Mouse (Mus musculus) intestine, embryonic 14.5 days (tissue): Measurements from ENCODE around the gene Ppp1r2. TPM values are rescaled to one million over a fixed set of nuclear protein-coding genes. Genes with fewer than 3 reads are reported as not detected.
A peak's percentile ranks its signal among the peaks of the same experiment; 100 is the strongest.

ENCODE experiments used
- ATAC-seq: fragments of 200-750 bp; cut with Nextera tagmentation; replicated peaks from 2 replicates; pipeline ENCODE4 v1.8.0; 2017; ENCODE audit warnings: low read depth, moderate number of reproducible peaks, moderate TSS enrichment, moderate library complexity; ENCODE audit not compliant: low FRiP score, low TSS enrichment
- DNase-seq: peaks from one replicate; pipeline ENCODE4 v3.0.0-alpha.2; 2018; ENCODE audit warnings: low spot score
- H3K27ac ChIP-seq: fragments of 300-500 bp; sonication (generic); 2 replicates; pipeline ENCODE4 v1.5.1; 2014; ENCODE audit warnings: low read depth, mild to moderate bottlenecking, control low read depth
- H3K27me3 ChIP-seq: fragments of 300-500 bp; sonication (generic); replicated peaks from 2 replicates; pipeline ENCODE4 v1.6.1; 2014; ENCODE audit warnings: low read length, control low read depth; ENCODE audit not compliant: control insufficient read depth, insufficient read depth
- H3K36me3 ChIP-seq: fragments of 300-500 bp; sonication (generic); 2 replicates; pipeline ENCODE4 v1.6.1; 2014; ENCODE audit warnings: low read length, control low read depth; ENCODE audit not compliant: control insufficient read depth, insufficient read depth
- H3K4me1 ChIP-seq: fragments of 300-500 bp; sonication (generic); replicated peaks from 2 replicates; pipeline ENCODE4 v1.6.1; 2014; ENCODE audit warnings: low read length, control low read depth, mixed read lengths; ENCODE audit not compliant: control insufficient read depth, insufficient read depth
- H3K4me2 ChIP-seq: fragments of 300-500 bp; sonication (generic); 2 replicates; pipeline ENCODE4 v1.6.1; 2014; ENCODE audit warnings: low read length
- H3K4me3 ChIP-seq: fragments of 300-500 bp; sonication (generic); 2 replicates; pipeline ENCODE4 v1.5.1; 2014; ENCODE audit warnings: low read depth, low read length, control low read depth, mixed read lengths
- H3K9ac ChIP-seq: fragments of 300-500 bp; sonication (generic); 2 replicates; pipeline ENCODE4 v1.6.1; 2014; ENCODE audit warnings: mild to moderate bottlenecking, low read length
- H3K9me3 ChIP-seq: fragments of 300-500 bp; sonication (generic); 2 replicates; pipeline ENCODE4 v1.6.1; 2016; ENCODE audit warnings: low read length, control low read depth; ENCODE audit not compliant: control insufficient read depth
- WGBS: fragments of 180-500 bp; shearing (Covaris S2); extraction: QIAGEN DNeasy Blood & Tissue Kit; methylation state at CpG from one replicate; pipeline ENCODE4 v1.1.7; 2014; 5-methylcytosine and 5-hydroxymethylcytosine counted together
- polyA plus RNA-seq: library from polyadenylated mRNA; unstranded; fragments of >200 nt; fragmentation: Nextera tagmentation; extraction: Ambion mirVana; gene quantifications from 2 replicates; pipeline ENCODE4 v1.2.1, GENCODE M21; 2014

The Ppp1r2 gene
- polyA plus RNA-seq, 1 experiment from 2014 or later, result 85.2 TPM

DNA sequence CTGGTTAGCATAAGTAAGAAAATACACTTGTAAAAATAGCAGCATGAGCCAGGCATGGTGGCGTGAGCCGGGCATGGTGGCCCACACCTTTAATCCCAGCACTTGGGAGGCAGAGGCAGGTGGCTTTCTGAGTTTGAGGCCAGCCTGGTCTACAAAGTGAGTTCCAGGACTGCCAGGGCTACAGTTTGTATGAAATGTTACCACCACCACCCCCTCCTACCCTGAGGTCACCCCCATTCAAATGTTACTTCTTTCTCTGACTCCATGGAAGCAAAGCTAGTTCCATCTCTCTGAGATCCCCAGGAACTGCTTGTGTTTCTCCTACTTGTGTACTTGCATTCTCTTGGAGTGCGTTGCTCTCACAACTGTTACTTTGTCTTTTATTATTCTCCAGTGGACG, 5.1 kb upstream of the Ppp1r2 start:
- H3K9ac ChIP-seq, result no peak overlapping the region
- no peaks in the 10 kb centered on the region for H3K27me3 ChIP-seq
- ATAC-seq, result no peak
- H3K27ac ChIP-seq, result no peak overlapping the region
- no peak for DNase-seq
- H3K4me1 ChIP-seq, result no peaks in the 10 kb centered on the region; the same call in 1 of the 2 replicates
- no peak overlapping the region for H3K4me2 ChIP-seq
- no peaks in the 10 kb centered on the region for H3K36me3 ChIP-seq
- H3K9me3 ChIP-seq, result no peaks in the 10 kb centered on the region
- no peak overlapping the region for H3K4me3 ChIP-seq
- WGBS, result 84% methylated on average over 4 of the region's 4 CpGs

GRCm38 (mm10) chr16:31278581-31278980, 3.5 kb upstream of the Ppp1r2 start:
- Histone ChIP-seq H3K36me3 (no peaks in the 10 kb centered on the region), H3K4me3 (no peak overlapping the region), H3K27ac (no peak overlapping the region), H3K4me1 (peaks cover under 1% of the 10 kb centered on the region; the same call in 1 of the 2 replicates), H3K27me3 (no peaks in the 10 kb centered on the region), H3K4me2 (no peak overlapping the region), H3K9ac (no peak overlapping the region), H3K9me3 (no peaks in the 10 kb centered on the region)
- WGBS, result 65% methylated on average over 6 of the region's 6 CpGs
- DNase-seq (no peak), ATAC-seq (no peak)

DNA sequence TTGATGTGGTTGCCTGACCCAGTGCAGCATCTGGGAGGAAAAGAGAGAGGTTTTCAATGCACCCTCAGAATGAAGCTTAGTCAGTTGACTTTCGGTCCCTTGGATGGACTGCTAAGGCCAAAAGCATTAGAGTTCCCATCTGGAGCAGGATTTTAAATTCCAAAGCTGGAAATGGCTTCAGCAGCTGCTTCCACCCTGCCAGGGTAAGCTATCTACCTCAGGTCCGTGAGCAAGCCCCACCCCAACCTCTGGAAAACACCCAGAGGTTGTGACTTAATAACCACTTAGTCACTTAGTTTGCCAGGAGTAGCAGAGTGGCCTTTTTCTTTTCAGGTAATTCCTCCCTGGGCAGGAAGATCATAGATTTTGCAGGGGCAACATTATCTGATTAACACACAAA, 3.0 kb upstream of the Ppp1r2 start:
- H3K4me1 ChIP-seq, result peaks cover 5% of the 10 kb centered on the region
- no peak overlapping the region for H3K9ac ChIP-seq
- H3K27ac ChIP-seq, result no peak overlapping the region
- no peaks in the 10 kb centered on the region for H3K27me3 ChIP-seq
- H3K9me3 ChIP-seq, result no peaks in the 10 kb centered on the region
- no peak for DNase-seq
- no peak overlapping the region for H3K4me2 ChIP-seq
- 73% methylated on average over 2 of the region's 2 CpGs for WGBS
- no peaks in the 10 kb centered on the region for H3K36me3 ChIP-seq
- no peak overlapping the region for H3K4me3 ChIP-seq
- ATAC-seq, result no peak

- no peak overlapping the region for H3K9ac ChIP-seq
- H3K4me3 ChIP-seq, result no peak overlapping the region
- no peak overlapping the region for H3K4me2 ChIP-seq
- no peaks in the 10 kb centered on the region for H3K27me3 ChIP-seq
- peak overlapping the region; percentile 34; the same call in 1 of the 2 replicates for H3K27ac ChIP-seq
- DNase-seq (no peak), ATAC-seq (no peak)
- WGBS, result 48% methylated on average over 7 of the region's 7 CpGs
- peaks cover 10% of the 10 kb centered on the region for H3K4me1 ChIP-seq
- H3K9me3 ChIP-seq, result no peaks in the 10 kb centered on the region
- H3K36me3 ChIP-seq, result no peaks in the 10 kb centered on the region
These were observed 1.9 kb upstream of the Ppp1r2 start for GRCm38 (mm10) chr16:31276962-31277361.

DNA sequence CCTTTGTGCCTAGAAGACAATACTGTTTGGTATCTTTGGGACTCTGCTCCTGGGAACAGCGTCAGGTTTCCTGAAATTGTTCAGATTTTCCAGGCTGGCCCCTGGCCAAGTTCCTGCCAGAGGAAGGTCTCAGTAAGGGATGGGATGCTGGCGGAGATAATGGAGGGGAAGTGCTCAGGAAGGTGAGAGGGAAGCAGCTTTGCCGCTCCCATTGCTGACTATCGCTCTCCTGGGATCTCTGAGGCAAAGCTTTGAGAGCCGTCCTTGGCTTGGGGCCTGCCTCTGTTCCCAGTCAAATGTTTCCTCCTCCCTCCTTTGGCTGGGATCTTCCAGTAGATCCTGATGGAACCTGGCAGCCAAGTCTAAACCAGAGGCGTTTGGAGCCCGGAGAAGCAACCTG, 1.5 kb upstream of the Ppp1r2 start:
- Histone ChIP-seq H3K9ac (no peak overlapping the region), H3K27ac (peak overlapping the region; percentile 34; the same call in 1 of the 2 replicates), H3K27me3 (no peaks in the 10 kb centered on the region), H3K9me3 (no peaks in the 10 kb centered on the region), H3K36me3 (no peaks in the 10 kb centered on the region), H3K4me2 (no peak overlapping the region), H3K4me3 (no peak overlapping the region), H3K4me1 (peaks cover 10% of the 10 kb centered on the region)
- 42% methylated on average over 7 of the region's 7 CpGs for WGBS
- DNase-seq (peak; percentile 61), ATAC-seq (no peak)

DNA sequence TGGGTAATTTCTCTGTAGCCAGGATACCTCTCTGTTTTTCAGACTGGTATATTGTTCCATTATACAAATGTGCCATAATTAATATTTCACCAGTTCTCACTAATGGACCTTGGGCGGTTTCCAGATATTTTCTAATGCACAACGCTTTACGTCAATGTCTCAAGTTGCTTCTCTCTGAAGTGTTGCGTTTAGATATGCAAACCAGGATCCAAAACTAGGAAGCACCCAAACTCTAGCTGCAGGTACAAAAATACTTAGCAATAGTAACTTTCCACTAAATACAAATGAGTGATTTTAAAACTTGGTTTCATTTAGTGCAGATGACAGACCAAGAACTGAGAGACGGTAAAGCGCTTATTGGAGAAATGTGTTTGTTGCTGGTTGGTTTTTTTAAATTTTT, 993 bp downstream of the Ppp1r2 start:
- peak overlapping the region; percentile 90 for H3K27ac ChIP-seq
- 3% methylated on average over 6 of the region's 6 CpGs for WGBS
- H3K27me3 ChIP-seq, result no peaks in the 10 kb centered on the region
- H3K4me1 ChIP-seq, result peaks cover 13% of the 10 kb centered on the region
- ATAC-seq, result no peak
- DNase-seq, result no peak
- peak overlapping the region; percentile 77 for H3K4me3 ChIP-seq
- no peaks in the 10 kb centered on the region for H3K9me3 ChIP-seq
- H3K4me2 ChIP-seq, result peak overlapping the region; percentile 95
- peak overlapping the region; percentile 95 for H3K9ac ChIP-seq
- no peaks in the 10 kb centered on the region for H3K36me3 ChIP-seq

DNA sequence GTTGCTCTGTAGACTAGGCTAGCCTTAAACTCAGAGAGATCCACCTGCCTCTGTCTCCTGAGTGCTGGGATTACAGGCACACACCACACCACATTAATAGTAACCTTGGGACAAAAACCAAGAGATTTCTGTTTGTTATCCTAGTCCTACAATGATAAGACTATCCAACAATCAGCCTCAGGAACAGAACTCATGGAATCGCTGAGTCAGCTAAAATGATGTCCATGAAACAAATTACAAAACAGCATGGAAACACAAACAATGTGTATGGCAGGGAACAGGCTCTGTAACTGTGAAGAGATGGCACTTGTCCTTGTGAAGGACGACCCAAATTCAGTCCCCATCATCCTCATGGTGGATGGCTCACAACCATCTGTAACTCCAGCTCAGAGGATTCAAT, 8.4 kb downstream of the Ppp1r2 start:
- Histone ChIP-seq H3K27ac (no peak overlapping the region), H3K4me1 (0 out of 2 replicates have a peak, but pooled peaks cover 3% of the 10 kb centered on the region), H3K27me3 (no peaks in the 10 kb centered on the region), H3K4me3 (no peak overlapping the region), H3K36me3 (peaks cover 18% of the 10 kb centered on the region), H3K9me3 (no peaks in the 10 kb centered on the region), H3K4me2 (no peak overlapping the region), H3K9ac (no peak overlapping the region)
- DNase-seq, result no peak
- ATAC-seq, result no peak
- 90% methylated on average over 2 of the region's 2 CpGs for WGBS

GRCm38 (mm10) chr16:31256151-31256550, 18.9 kb downstream of the Ppp1r2 start:
- 89% methylated on average over 2 of the region's 2 CpGs for WGBS
- Histone ChIP-seq H3K27ac (no peak overlapping the region), H3K4me1 (no peaks in the 10 kb centered on the region; the same call in 1 of the 2 replicates), H3K36me3 (peaks cover 81% of the 10 kb centered on the region), H3K4me3 (no peak overlapping the region), H3K9ac (no peak overlapping the region), H3K27me3 (no peaks in the 10 kb centered on the region), H3K4me2 (no peak overlapping the region), H3K9me3 (no peaks in the 10 kb centered on the region)
- ATAC-seq (no peak), DNase-seq (no peak)

DNA sequence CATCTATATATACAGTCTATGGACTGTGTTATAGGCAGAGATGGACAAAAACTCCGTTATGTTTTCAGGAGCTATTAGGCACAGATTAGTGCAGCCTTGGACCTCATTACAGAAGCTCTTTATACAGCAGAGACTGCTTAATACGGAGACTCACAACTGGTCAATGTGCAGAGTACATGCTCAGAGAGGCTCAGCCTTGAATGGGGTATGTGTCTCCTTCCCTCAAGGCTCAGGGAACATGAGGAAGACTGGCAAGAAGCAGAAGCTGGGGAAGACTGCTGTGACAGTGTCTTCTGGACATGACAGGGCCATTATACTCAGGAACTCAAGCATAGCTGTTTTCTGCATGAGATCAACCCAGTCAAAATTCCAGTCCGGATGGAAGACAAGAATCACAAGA, 19.4 kb downstream of the Ppp1r2 start:
- WGBS, result 74% methylated on average over 3 of the region's 3 CpGs
- Histone ChIP-seq H3K27ac (no peak overlapping the region), H3K27me3 (no peaks in the 10 kb centered on the region), H3K4me3 (no peak overlapping the region), H3K9ac (no peak overlapping the region), H3K9me3 (no peaks in the 10 kb centered on the region), H3K4me1 (no peaks in the 10 kb centered on the region; the same call in 1 of the 2 replicates), H3K36me3 (peaks cover 79% of the 10 kb centered on the region), H3K4me2 (no peak overlapping the region)
- ATAC-seq, result no peak
- no peak for DNase-seq
